Comparison of ENCODE assay signal across 9 mouse cellular contexts in the genomic region with DNA sequence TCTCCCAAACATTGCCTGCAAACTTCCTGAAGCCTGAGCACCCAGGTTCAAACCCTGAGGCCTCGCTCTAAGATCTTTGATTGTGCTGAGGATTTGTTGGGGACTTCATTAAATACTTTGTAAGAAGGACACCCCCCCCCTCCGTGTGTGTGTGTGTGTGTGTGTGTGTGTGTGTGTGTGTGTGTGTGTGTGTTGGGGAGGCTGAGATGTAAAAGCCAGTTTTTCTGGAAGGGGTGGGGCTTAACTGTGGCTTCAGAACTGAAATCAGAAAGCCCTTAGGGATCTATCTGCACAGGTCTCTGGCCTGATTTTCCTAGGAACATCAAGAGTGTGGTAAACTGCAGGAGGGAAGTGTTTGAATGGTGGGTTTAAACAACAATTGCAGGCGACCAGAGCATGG. TPM values are rescaled to one million over a fixed set of nuclear protein-coding genes. Genes with fewer than 3 reads are reported as not detected.
DNase-seq lines count a peak whose midpoint lies in the region; ATAC-seq lines count a peak whose summit lies in the region.
"Had no signal": no experiment of that assay in that cellular context is flagged by ENCODE, and none has a peak within 500 bp of the region (broad histone marks: within the 10 kb centered on the region; RNA-seq: fewer than 3 reads in every experiment).

No protein-coding gene starts in this region.

- no peak for DNase-seq in heart, postnatal 25 days (ENCODE audit: low spot score)
- DNase-seq in neural tube, embryonic 11.5 days (ENCODE audit: low spot score), result no peak
- no peak for DNase-seq in neural tube, embryonic 10.5 days (ENCODE audit: extremely low spot score, low spot score)
- DNase-seq in kidney, postnatal 14 days, result peak; percentile 1
- DNase-seq in right cerebral cortex, postnatal 4 days, result peak; percentile 13
- no peak for DNase-seq in adrenal gland, postnatal 14 days

- H3K4me2 ChIP-seq in heart, embryonic 13.5 days, result peak overlapping the region; percentile 95
- H3K4me2 ChIP-seq in neural tube, embryonic 11.5 days (ENCODE audit: low read depth), result peak overlapping the region; percentile 97; the same call in 1 of the 2 replicates

- H3K9ac ChIP-seq in heart, embryonic 13.5 days, result no peak overlapping the region
- no peak overlapping the region for H3K9ac ChIP-seq in neural tube, embryonic 11.5 days (ENCODE audit: low read length)

- H3K9me3 ChIP-seq in heart, embryonic 13.5 days, result no peaks in the 10 kb centered on the region
- H3K9me3 ChIP-seq in neural tube, embryonic 11.5 days (ENCODE audit: control insufficient read depth, low read length), result no peaks in the 10 kb centered on the region

- H3K4me3 ChIP-seq in heart, embryonic 13.5 days, result peak overlapping the region; percentile 59
- peak overlapping the region; percentile 61; the same call in 1 of the 2 replicates for H3K4me3 ChIP-seq in neural tube, embryonic 11.5 days (ENCODE audit: low read depth, low read length)

- no peaks in the 10 kb centered on the region for H3K36me3 ChIP-seq in heart, embryonic 13.5 days
- no peaks in the 10 kb centered on the region for H3K36me3 ChIP-seq in neural tube, embryonic 11.5 days (ENCODE audit: control insufficient read depth, insufficient read depth, low read length)

- H3K4me1 ChIP-seq in heart, embryonic 13.5 days, result peaks cover 25% of the 10 kb centered on the region
- H3K4me1 ChIP-seq in neural tube, embryonic 11.5 days (ENCODE audit: control insufficient read depth, insufficient read depth, low read length), result 0 out of 2 replicates have a peak, but pooled peaks cover 4% of the 10 kb centered on the region

- ATAC-seq in heart, embryonic 13.5 days (ENCODE audit: extremely low read depth, insufficient number of reproducible peaks, low FRiP score, low TSS enrichment), result no peak
- no peak for ATAC-seq in neural tube, embryonic 11.5 days (ENCODE audit: insufficient read depth, low FRiP score, low TSS enrichment)
- ATAC-seq in megakaryocyte-erythroid progenitor cell, adult 5-6 weeks (replicated peaks; ENCODE audit: low FRiP score, low TSS enrichment, poor library complexity, severe bottlenecking), result no peak

- peaks cover 74% of the 10 kb centered on the region for H3K27me3 ChIP-seq in heart, embryonic 13.5 days (replicated peaks)
- peaks cover 31% of the 10 kb centered on the region for H3K27me3 ChIP-seq in neural tube, embryonic 11.5 days (ENCODE audit: control insufficient read depth, insufficient read depth, low read length)

- H3K27ac ChIP-seq in heart, embryonic 13.5 days (replicated peaks), result no peak overlapping the region
- H3K27ac ChIP-seq in neural tube, embryonic 11.5 days (ENCODE audit: low read depth, low read length), result no peak overlapping the region

- intact Hi-C loops in heart, postnatal 25 days (cut with DNase I), result no loop called here

- 37% methylated on average over 3 of the region's 3 CpGs for WGBS in heart, embryonic 13.5 days
- 21% methylated on average over 3 of the region's 3 CpGs for WGBS in neural tube, embryonic 11.5 days

RNA-seq across cellular contexts. Expression of gene Pgr, which starts 2.6 kb away (rescaled TPM):
- polyA plus RNA-seq in heart, embryonic 13.5 days (2015; fragmentation: Nextera tagmentation; extraction: Ambion mirVana), result 0.05 TPM in 1 of 2 replicates, not detected in the other
- not detected for total RNA-seq in heart, postnatal 25 days (2021)
- polyA plus RNA-seq in neural tube, embryonic 11.5 days (2014; fragmentation: Nextera tagmentation; extraction: Ambion mirVana), result 0.17 and 0.18 TPM in 2 replicates
- total RNA-seq in megakaryocyte-erythroid progenitor cell, adult 5-6 weeks (2014; fragmentation: Nextera tagmentation), result not detected in 2 replicates
- total RNA-seq in megakaryocyte-erythroid progenitor cell, adult 5-6 weeks (2017), result not detected in 2 replicates
- total RNA-seq in adrenal gland, postnatal 14 days (2021), result 0.11 and 0.26 TPM in 2 replicates
- total RNA-seq: heart, postnatal 14 days had no signal

Comparison
In these comparisons a context has a peak if more than half of its experiments do, and no peak if none do; other contexts are left out.
1. DNase-seq: peak in kidney, postnatal 14 days (single experiment) and right cerebral cortex, postnatal 4 days (single experiment); none in heart, postnatal 25 days (single experiment), neural tube, embryonic 11.5 days (single experiment), neural tube, embryonic 10.5 days (single experiment) and adrenal gland, postnatal 14 days (single experiment).